Mouse (Mus musculus) retina, adult 2 months (tissue): Measurements from ENCODE around the gene Ncor2.

Experiments
- DNase-seq: peaks from one replicate; pipeline ENCODE4 v3.0.0-alpha.2; 2012; ENCODE audit warnings: low read depth, low spot score

Gene Ncor2

DNA sequence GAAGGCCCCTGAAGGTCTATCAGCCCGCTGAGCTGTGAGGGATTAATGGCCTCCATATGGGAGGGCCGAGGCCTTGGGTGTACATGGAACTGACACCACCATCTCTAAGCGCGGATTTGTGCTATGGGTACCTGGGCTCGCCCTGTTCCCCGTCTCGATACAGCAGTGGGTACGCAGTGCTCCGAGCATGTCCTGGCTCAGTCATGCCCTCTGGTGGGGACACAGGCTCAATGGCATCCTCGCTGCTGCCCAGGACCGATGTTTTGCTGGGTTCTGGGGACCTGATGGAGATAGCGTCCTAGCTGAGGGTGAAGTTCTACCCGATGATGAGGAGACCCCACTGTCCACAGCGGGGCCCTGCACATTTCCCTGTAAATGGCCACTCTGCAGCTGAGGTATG is 155.0 kb downstream of the Ncor2 start:
- DNase-seq, result no peak

- no peak for DNase-seq
Measured at GRCm38 (mm10) chr5:125021298-125021697, 157.7 kb downstream of the Ncor2 start.

- no peak for DNase-seq
Measured at GRCm38 (mm10) chr5:125019099-125019498, 159.9 kb downstream of the Ncor2 start.

- no peak for DNase-seq
Measured at GRCm38 (mm10) chr5:125017332-125017731, 161.7 kb downstream of the Ncor2 start.

- no peak for DNase-seq
Measured at GRCm38 (mm10) chr5:125016421-125017242, 162.4 kb downstream of the Ncor2 start.

DNA sequence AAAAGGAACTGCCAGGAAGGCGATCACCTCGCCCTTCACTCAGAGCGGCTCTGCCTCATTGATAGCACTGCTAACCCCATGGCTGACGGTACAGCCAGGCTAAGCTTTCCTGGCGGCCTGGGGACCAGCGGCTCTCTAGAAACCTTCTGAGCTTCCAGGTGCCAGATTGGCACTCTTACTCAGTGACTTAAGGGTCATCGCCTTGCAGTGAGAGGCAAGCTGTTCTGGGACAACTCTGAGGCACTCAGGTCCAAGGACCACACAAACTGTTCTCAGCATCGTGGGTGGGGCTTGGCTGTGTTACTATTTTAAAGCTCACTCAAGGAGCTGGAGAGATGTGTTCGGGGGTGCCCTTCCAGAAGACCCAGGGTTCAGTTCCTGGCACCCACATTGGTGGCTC is 163.4 kb downstream of the Ncor2 start:
- no peak for DNase-seq

- DNase-seq, result no peak
Measured at GRCm38 (mm10) chr5:125015066-125015465, 164.0 kb downstream of the Ncor2 start.

DNA sequence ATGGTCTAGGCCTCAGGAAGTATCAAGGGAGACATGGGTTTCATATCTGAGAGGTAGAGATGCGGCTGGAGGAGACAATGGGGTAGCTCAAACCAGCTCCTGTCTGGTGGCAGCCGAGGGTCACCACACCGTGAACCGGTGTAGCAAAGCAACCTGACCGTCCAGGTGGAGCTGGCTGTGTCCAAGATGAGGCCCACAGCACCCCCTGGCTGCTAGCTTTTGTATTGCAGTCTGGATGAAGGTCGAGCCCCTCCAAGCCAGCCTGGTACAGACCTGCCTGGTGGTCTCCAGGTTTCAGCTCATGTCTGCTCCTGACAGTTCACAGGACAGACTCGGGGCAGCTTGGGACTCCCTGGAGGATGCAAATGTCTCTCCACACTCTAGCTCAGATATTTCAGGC is 164.5 kb downstream of the Ncor2 start:
- DNase-seq, result no peak

GRCm38 (mm10) chr5:125011628-125012027 is 167.4 kb downstream of the Ncor2 start:
- DNase-seq, result no peak

GRCm38 (mm10) chr5:125011166-125011565 is 167.9 kb downstream of the Ncor2 start:
- DNase-seq, result no peak

DNA sequence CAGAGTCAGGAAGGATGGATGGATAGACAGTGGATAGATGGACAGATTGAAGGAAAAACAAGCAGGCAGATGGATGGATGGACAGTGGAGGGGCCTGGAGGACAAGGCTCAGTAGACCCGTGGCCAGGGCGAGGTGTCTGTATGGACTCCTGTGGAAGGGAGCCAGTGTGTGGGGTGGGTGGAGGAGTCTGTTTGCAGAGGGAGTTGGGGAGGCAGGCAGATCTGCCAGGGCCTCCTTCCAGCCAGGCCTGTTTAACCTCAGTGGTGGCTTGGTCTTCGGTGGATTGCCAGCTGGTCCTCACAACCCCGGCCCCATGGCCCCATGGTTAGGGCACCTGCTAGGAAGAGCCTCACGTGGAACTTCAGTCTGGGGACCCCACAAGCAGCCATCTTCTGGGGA is 172.1 kb downstream of the Ncor2 start:
- DNase-seq, result no peak

- no peak for DNase-seq
Measured at GRCm38 (mm10) chr5:125005871-125006652, 173.0 kb downstream of the Ncor2 start.

DNA sequence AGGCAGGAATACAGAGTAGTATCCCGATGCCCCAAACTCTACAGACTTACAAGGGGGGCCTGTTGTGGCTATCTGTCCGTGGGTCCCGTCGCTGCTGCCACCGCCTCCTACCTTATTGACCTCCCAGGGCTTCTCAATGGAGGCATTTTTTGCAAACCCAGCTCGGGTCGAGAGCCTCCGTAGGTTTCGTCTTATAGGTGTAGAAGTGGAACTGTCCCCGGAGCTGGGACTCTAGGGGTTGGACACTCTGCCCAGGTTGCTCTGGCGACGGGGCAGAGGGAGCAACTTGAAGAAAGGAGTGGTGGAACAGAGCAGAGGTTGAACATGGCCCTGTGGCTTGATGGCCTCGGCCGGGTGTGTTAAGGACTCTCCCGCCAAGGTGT is 175.2 kb downstream of the Ncor2 start:
- DNase-seq, result no peak

DNA sequence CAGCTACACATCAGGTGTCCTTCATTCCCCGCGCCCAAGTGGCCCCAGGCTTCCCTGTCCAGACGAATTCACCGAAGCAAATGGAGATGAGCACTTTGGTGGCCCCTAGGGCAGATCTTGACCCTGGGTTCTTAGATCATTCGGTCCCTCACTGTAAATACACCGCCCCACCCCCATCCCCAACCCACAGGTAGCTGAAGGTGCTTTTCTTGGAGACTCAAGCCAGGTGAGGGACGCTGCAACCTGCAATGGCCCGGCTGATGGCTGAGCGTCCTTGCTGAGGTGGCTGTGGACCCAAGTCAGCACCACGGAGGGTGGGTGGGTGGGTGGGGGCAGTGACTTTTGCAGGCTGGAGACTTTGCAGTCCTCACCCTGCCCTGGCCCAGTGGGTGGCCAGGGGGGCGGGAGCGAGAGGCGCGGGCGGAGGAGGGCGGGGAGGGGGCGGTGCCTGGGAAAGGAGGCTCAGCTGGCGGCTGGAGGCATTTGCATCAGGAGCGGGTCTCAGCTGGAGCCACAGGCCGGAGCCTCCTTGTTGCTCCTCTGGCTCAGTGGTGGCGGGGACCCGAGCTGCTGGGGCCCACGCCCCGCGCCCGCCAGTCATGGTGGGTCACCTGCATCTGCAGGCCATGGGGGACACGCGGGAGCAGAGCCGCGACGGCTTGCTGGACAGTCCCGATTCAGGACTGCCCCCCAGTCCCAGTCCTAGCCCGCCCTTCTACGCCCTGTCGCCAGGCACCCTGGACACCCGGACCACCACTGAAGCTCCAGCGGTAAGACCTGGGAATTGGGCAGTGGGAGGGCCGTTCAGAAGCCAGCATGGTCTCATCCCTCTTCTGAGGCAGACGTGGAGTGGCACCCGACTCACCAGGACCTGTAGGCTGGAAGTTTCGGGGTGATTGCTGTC is 175.8 kb downstream of the Ncor2 start, which contains the start of gene Rflna:
TSS of gene Rflna (plus strand) at position 253 of the 904 bp plus-strand sequence.
- DNase-seq, result no peak

DNA sequence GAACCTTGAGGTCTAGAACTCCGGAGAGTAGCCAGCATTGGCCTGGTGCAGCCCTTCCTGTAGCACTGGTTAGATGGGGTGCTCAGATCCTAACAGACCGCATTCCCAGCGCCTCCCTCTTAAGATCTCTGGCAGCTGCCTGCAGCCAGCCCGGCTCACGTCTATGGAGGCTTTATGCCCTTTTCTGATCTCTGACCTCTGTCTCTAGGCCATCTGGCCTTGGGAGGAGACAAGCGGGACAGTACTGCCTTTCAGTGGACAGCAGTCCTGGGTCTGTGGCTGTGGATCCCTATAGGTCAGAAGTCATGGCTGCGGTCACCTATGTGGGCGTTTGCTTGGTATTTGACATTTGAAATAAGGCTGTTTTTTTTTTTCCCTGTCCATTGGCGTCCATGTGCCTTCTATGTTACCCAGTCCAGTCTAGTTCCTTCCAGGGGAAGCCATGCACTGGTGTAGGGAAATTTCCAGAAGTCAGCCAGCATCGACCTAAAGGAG is 178.2 kb downstream of the Ncor2 start:
- no peak for DNase-seq

DNA sequence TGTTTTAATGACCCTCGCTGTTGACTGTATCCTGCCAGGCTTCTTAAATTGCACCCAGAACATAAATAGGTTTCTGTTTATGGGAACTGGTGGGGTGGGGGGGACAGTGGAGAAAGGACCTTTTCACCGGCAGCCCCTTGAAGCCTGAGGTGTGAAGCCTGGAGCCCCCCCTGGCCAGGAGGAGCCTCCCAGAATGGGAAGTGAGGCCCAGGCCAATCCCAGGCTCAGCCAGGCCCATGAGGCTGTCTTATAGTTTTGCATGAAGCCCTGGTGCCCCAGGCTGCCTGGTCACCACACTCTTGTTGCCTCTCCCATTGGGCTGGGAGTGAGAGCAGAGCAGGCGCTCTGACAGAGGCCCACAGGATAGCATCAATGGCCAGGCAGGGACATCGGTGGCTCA is 181.1 kb downstream of the Ncor2 start:
- no peak for DNase-seq

- DNase-seq, result no peak
Measured at GRCm38 (mm10) chr5:124996816-124997215, 182.2 kb downstream of the Ncor2 start.

GRCm38 (mm10) chr5:124992891-124993290 is 186.1 kb downstream of the Ncor2 start:
- DNase-seq, result no peak

GRCm38 (mm10) chr5:124992323-124992722 is 186.7 kb downstream of the Ncor2 start:
- no peak for DNase-seq

- DNase-seq, result no peak
Measured at GRCm38 (mm10) chr5:124989724-124990123, 189.3 kb downstream of the Ncor2 start.

- DNase-seq, result no peak
Measured at GRCm38 (mm10) chr5:124986656-124987055, 192.4 kb downstream of the Ncor2 start.

- no peak for DNase-seq
Measured at GRCm38 (mm10) chr5:124986222-124986621, 192.8 kb downstream of the Ncor2 start.
